Mouse (Mus musculus): ENCODE measurements around the gene Dyx1c1. TPM values are rescaled to one million over a fixed set of nuclear protein-coding genes. Genes with fewer than 3 reads are reported as not detected.

The Dyx1c1 gene
- 0.47 and 0.52 TPM in 2 replicates for polyA plus RNA-seq (2015; fragmentation: Nextera tagmentation; extraction: Ambion mirVana)

DNA sequence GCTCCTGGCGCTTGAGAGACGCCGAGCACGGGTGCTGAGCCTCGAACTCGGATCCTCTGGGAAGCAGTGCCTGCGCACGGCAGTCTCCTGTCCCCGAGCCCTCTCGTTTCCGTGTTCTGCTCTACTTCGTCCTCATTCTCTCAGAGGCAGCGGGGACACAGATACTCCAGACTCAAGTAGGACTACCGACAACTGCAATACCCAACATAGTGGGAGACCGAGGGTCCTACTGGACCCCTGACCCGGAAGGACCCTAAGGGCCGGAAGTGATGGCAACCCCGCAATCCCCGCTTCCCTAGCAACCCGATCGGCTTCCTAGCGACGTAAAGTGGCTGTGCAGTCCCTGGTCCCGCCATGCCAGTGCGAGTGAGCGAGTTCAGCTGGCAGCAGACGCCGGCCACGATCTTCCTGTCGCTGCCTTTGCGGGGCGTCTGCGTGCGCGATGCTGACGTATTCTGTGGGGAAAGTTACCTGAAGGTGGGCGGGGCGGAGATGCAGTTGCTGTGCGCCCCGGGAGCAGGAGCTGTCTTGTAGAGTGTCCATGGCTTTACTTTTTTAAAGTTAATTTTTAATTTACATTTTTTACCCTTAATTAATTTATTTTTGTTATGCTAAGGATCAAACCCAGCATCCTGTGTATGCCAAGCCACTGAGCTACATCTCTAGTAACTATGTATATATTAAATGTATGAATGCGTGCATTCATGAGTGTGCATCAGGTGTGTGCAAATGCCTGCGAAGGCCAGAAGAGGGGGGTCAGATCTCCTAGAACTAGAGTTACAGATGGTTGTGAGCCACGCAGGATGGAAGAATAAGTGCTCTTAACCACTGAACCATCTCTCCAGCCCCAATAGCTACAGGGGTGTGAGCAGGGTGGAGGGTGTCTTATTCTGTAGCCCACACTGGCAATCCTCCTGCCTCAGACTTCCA, at the start of gene Dyx1c1, which contains the start of gene Gm44503:
Dyx1c1 (plus strand) TSS at position 265 of the 930 bp plus-strand sequence.
Gm44503 (plus strand) TSS at position 332 of the 930 bp plus-strand sequence.

DNA sequence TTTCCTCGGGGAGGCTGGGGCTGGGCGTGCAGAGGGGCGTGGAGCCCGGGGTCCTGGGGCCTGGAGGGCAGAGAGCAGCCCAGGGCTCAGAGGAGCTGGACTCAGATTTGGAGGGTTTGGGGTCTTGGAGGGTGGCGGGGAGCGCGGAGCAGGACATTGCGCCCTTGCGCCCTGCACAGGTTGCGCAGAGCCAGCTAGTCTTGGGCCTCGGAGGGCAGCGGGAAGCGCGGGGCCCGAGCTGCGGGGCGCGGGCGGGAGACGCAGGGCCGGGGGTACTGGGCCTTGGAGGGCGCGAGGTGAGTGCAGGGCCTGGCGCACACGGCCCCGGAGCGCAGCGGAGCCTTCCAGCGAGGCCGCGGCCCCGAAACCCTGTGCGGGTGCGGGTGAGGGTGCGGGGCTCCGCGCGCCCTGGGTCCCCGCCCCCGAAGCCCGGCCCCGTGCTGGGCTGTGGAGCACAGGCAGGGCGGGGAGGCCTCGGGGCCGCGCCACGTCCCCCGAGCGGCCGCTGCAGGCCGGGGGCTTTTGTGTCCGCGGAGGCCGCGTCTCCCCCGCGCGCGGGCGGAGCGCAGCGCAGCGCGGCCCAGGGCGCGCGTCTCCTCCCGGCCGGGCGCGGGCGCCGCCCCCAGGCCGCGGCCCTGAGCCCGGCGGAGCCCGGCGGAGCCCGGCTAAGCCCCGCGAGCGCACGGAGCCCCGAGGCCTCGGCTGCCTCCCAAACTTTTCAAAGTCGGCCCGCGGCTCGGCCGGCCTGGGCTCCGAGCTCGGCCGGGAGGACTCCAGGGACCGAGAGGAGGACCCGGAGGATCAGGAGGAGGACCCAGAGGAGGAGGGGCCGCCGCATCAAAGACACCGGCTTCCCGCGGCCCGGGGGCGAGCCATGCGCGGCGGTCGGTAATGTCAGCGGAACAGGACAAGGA, 33.3 kb upstream of the Dyx1c1 start, which contains the start of gene Pygo1:
Pygo1 (plus strand) TSS at position 625 of the 914 bp plus-strand sequence.

DNA sequence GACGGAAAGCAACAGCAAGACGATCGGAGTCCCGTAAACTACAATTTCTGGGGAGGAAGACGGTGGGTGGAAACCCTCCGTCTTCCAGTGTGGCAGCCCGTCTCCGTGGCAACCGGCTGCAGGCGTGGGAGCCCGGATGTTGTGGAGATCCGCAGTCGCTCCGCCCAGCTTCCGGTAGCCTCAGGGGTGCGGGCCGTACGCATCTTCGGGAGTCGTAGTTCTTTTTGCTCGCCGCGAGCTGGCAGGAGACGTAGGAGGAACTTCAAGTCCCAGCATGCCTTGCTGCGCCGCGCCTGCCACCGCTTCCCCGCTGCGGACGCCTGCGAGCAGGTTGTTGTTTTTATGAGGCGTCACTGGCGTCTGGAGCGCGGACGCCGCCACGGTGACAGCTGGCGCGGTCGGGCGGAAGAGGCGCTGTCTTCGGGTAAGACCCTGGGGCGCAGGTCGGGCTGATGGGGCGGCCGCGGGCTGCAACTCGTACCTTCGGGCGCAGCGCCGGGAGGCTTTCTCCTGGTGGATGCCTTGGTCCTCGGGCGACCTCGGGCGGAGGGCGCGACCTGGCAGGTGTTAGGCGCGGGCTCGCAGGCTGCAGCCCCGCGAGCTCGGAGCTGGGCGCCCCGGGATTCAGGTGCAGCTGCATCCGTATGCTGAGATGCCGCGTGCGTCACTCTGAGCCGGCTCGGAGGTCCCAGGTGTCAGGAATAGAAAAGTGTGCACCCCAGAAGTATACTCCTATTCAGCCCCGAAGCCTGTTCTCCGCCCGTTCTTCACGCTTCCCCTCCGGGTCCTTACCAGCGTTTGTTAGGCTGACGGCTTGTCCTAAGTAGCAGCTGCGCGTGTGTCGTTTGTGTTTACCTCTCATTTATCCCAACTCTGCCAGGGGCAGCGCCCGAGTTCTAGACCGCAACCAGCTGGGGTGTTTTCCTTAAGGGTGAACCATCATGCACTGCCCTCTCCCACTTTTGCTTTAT, 26.9 kb downstream of the Dyx1c1 start, which contains the start of the genes Ccpg1os and Ccpg1:
Ccpg1os (minus strand) TSS at position 133 of the 971 bp plus-strand sequence.
Ccpg1 (plus strand) TSS at position 180 of the 971 bp plus-strand sequence.

Other genes starting within 250 kb of the Dyx1c1 start
- 0.14 and 0.25 TPM in 2 replicates for gene Prtg, start 151.9 kb upstream of the Dyx1c1 start, polyA plus RNA-seq (2015; fragmentation: Nextera tagmentation; extraction: Ambion mirVana)
- gene Pygo1, start 33.1 kb upstream of the Dyx1c1 start, polyA plus RNA-seq (2015; fragmentation: Nextera tagmentation; extraction: Ambion mirVana), result 0.70 and 0.99 TPM in 2 replicates
- gene Gm44503, start 67 bp downstream of the Dyx1c1 start, polyA plus RNA-seq (2015; fragmentation: Nextera tagmentation; extraction: Ambion mirVana), result not detected in 2 replicates
- gene Ccpg1os, start 26.6 kb downstream of the Dyx1c1 start, polyA plus RNA-seq (2015; fragmentation: Nextera tagmentation; extraction: Ambion mirVana), result 5.4 TPM in 2 replicates
- 23.4 and 28.8 TPM in 2 replicates for gene Ccpg1, start 26.6 kb downstream of the Dyx1c1 start, polyA plus RNA-seq (2015; fragmentation: Nextera tagmentation; extraction: Ambion mirVana)
- gene Pigb, start 81.6 kb downstream of the Dyx1c1 start, polyA plus RNA-seq (2015; fragmentation: Nextera tagmentation; extraction: Ambion mirVana), result 5.5 TPM in 2 replicates
- gene Rab27a, start 86.1 kb downstream of the Dyx1c1 start, polyA plus RNA-seq (2015; fragmentation: Nextera tagmentation; extraction: Ambion mirVana), result 11.1 and 15.8 TPM in 2 replicates
- gene Khdc3, start 143.1 kb downstream of the Dyx1c1 start, polyA plus RNA-seq (2015; fragmentation: Nextera tagmentation; extraction: Ambion mirVana), result 0.20 and 0.29 TPM in 2 replicates
- gene Gm20509, start 143.7 kb downstream of the Dyx1c1 start, polyA plus RNA-seq (2015; fragmentation: Nextera tagmentation; extraction: Ambion mirVana), result not detected in 2 replicates
- 78.3 and 81.8 TPM in 2 replicates for gene Rsl24d1, start 154.6 kb downstream of the Dyx1c1 start, polyA plus RNA-seq (2015; fragmentation: Nextera tagmentation; extraction: Ambion mirVana)

Data from spleen, postnatal 0 days (tissue).